Comparison of ENCODE assay signal across 24 mouse cellular contexts in the genomic region with DNA sequence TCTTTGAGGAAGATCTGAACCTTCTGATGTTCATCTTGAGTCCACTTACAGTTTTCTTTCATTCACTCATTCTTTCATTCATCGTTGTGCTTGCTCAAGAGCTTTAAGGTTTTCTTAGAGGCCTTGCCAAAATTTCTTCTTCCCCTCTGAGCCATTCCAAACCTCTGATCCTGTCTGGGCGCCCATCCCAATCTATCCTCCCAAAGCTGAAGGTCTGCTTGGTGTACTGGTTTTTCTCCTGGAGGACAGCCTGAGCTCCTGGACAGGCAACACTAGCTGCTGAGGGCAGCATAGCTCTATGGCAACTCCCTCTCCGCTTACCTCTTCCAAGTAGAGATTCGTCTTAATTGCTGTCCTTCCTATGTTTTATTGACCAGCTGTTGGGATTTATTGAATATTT.
DNase-seq lines count a peak whose midpoint lies in the region; ATAC-seq and TF ChIP-seq lines count a peak whose summit lies in the region.
"Had no signal": no experiment of that assay in that cellular context is flagged by ENCODE, and none has a peak within 500 bp of the region (broad histone marks: within the 10 kb centered on the region; RNA-seq: fewer than 3 reads in every experiment).

No protein-coding gene starts in this region.

- no peaks in the 10 kb centered on the region for H3K36me3 ChIP-seq in intestine, postnatal 0 days (ENCODE audit: control insufficient read depth, insufficient read depth)
- H3K36me3 ChIP-seq in intestine, embryonic 16.5 days (ENCODE audit: control insufficient read depth, insufficient read depth, low read length) = no peaks in the 10 kb centered on the region
- no peaks in the 10 kb centered on the region for H3K36me3 ChIP-seq in stomach, embryonic 16.5 days (ENCODE audit: control insufficient read depth, insufficient read depth, low read length)
- H3K36me3 ChIP-seq in hindbrain, embryonic 12.5 days = no peaks in the 10 kb centered on the region
- no peaks in the 10 kb centered on the region for H3K36me3 ChIP-seq in hindbrain, postnatal 0 days (ENCODE audit: insufficient read depth, low read length)
- H3K36me3 ChIP-seq: embryonic facial prominence, embryonic 12.5 days; embryonic facial prominence, embryonic 15.5 days; forebrain, embryonic 12.5 days; forebrain, embryonic 15.5 days; heart, embryonic 12.5 days; heart, embryonic 15.5 days; hindbrain, embryonic 10.5 days had no signal

- H3K4me3 ChIP-seq in intestine, postnatal 0 days (ENCODE audit: low read depth, low read length) = no peak overlapping the region
- H3K4me3 ChIP-seq in intestine, embryonic 16.5 days (ENCODE audit: low read length) = no peak overlapping the region
- no peak overlapping the region for H3K4me3 ChIP-seq in stomach, embryonic 16.5 days (replicated peaks; ENCODE audit: low read length)
- H3K4me3 ChIP-seq in hindbrain, embryonic 12.5 days = no peak overlapping the region
- no peak overlapping the region for H3K4me3 ChIP-seq in hindbrain, postnatal 0 days (ENCODE audit: low read length)
- H3K4me3 ChIP-seq: embryonic facial prominence, embryonic 12.5 days; embryonic facial prominence, embryonic 15.5 days; forebrain, embryonic 12.5 days; forebrain, embryonic 15.5 days; heart, embryonic 12.5 days; heart, embryonic 15.5 days; hindbrain, embryonic 10.5 days had no signal

- H3K4me1 ChIP-seq in intestine, postnatal 0 days (replicated peaks; ENCODE audit: control insufficient read depth, insufficient read depth, low read length) = no peaks in the 10 kb centered on the region
- no peaks in the 10 kb centered on the region for H3K4me1 ChIP-seq in intestine, embryonic 16.5 days (ENCODE audit: control insufficient read depth, insufficient read depth, low read length)
- no peaks in the 10 kb centered on the region for H3K4me1 ChIP-seq in stomach, embryonic 16.5 days (ENCODE audit: control insufficient read depth, insufficient read depth, low read length)
- no peaks in the 10 kb centered on the region for H3K4me1 ChIP-seq in hindbrain, embryonic 12.5 days
- H3K4me1 ChIP-seq in hindbrain, postnatal 0 days (ENCODE audit: insufficient read depth, low read length) = no peaks in the 10 kb centered on the region
- H3K4me1 ChIP-seq: embryonic facial prominence, embryonic 12.5 days; embryonic facial prominence, embryonic 15.5 days; forebrain, embryonic 12.5 days; forebrain, embryonic 15.5 days; heart, embryonic 12.5 days; heart, embryonic 15.5 days; hindbrain, embryonic 10.5 days had no signal

- DNase-seq in cerebellum, postnatal 10 days = peak; percentile 6 to 18
- DNase-seq in cerebellum, adult 9-10 months = no peak
- DNase-seq in fat pad, adult 2 months (ENCODE audit: extremely low read depth, low read depth, low spot score) = peak; percentile 68
- no peak for DNase-seq in hindbrain, postnatal 0 days (ENCODE audit: low spot score)
- DNase-seq: adrenal gland, postnatal 10 days; adrenal gland, postnatal 36 days; cerebellum, adult 2 months; gastrocnemius, postnatal 14 days; heart, adult 18-20 months; heart, postnatal 10 days; heart, postnatal 36 days had no signal

- no peaks in the 10 kb centered on the region for H3K9me3 ChIP-seq in intestine, postnatal 0 days (ENCODE audit: control insufficient read depth)
- no peaks in the 10 kb centered on the region for H3K9me3 ChIP-seq in intestine, embryonic 16.5 days (ENCODE audit: control insufficient read depth, low read length)
- H3K9me3 ChIP-seq in stomach, embryonic 16.5 days (replicated peaks; ENCODE audit: control insufficient read depth, low read length) = no peaks in the 10 kb centered on the region
- H3K9me3 ChIP-seq in hindbrain, embryonic 12.5 days (replicated peaks) = no peaks in the 10 kb centered on the region
- no peaks in the 10 kb centered on the region for H3K9me3 ChIP-seq in hindbrain, postnatal 0 days (ENCODE audit: low read length)
- H3K9me3 ChIP-seq: embryonic facial prominence, embryonic 12.5 days; embryonic facial prominence, embryonic 15.5 days; forebrain, embryonic 12.5 days; forebrain, embryonic 15.5 days; heart, embryonic 12.5 days; heart, embryonic 15.5 days; hindbrain, embryonic 10.5 days had no signal

- 69% methylated on average over 4 of the region's 4 CpGs for WGBS in intestine, postnatal 0 days
- WGBS in intestine, embryonic 16.5 days = 74% methylated on average over 4 of the region's 4 CpGs
- WGBS in stomach, embryonic 16.5 days = 65% methylated on average over 4 of the region's 4 CpGs
- 92% methylated on average over 4 of the region's 4 CpGs for WGBS in hindbrain, embryonic 12.5 days
- 79% methylated on average over 4 of the region's 4 CpGs for WGBS in hindbrain, postnatal 0 days

- no peak overlapping the region for H3K9ac ChIP-seq in intestine, postnatal 0 days (ENCODE audit: low read depth, low read length)
- H3K9ac ChIP-seq in intestine, embryonic 16.5 days (ENCODE audit: low read depth, low read length) = no peak overlapping the region
- no peak overlapping the region for H3K9ac ChIP-seq in stomach, embryonic 16.5 days (ENCODE audit: low read length)
- no peak overlapping the region for H3K9ac ChIP-seq in hindbrain, embryonic 12.5 days
- H3K9ac ChIP-seq in hindbrain, postnatal 0 days (replicated peaks; ENCODE audit: low read length) = no peak overlapping the region
- H3K9ac ChIP-seq: embryonic facial prominence, embryonic 12.5 days; embryonic facial prominence, embryonic 15.5 days; forebrain, embryonic 12.5 days; forebrain, embryonic 15.5 days; heart, embryonic 12.5 days; heart, embryonic 15.5 days; hindbrain, embryonic 14.5 days had no signal

- peak; percentile 18; the same call in 1 of the 2 replicates for TF ChIP-seq CTCF in intestine, postnatal 0 days (IDR thresholded peaks at IDR 0.05; ENCODE audit: low read depth)
- no peak for TF ChIP-seq CTCF in hindbrain, postnatal 0 days (IDR thresholded peaks at IDR 0.05; ENCODE audit: low read depth)

- ATAC-seq in intestine, postnatal 0 days = no peak
- ATAC-seq in intestine, embryonic 16.5 days = no peak
- ATAC-seq in stomach, embryonic 16.5 days (ENCODE audit: insufficient read depth, low FRiP score) = 0 out of 2 replicates have a peak, but pooled peaks have one; percentile 44
- no peak for ATAC-seq in hindbrain, embryonic 12.5 days (ENCODE audit: low FRiP score)
- no peak for ATAC-seq in hindbrain, postnatal 0 days
- ATAC-seq: activated CD4-positive, CD25-positive, alpha-beta regulatory T cell, adult 4 months; forebrain, embryonic 15.5 days had no signal

- H3K27ac ChIP-seq in intestine, postnatal 0 days (ENCODE audit: low read depth, low read length) = no peak overlapping the region
- no peak overlapping the region for H3K27ac ChIP-seq in intestine, embryonic 16.5 days (ENCODE audit: low read length)
- no peak overlapping the region for H3K27ac ChIP-seq in stomach, embryonic 16.5 days (ENCODE audit: low read length)
- no peak overlapping the region for H3K27ac ChIP-seq in hindbrain, embryonic 12.5 days
- H3K27ac ChIP-seq in hindbrain, postnatal 0 days = no peak overlapping the region
- H3K27ac ChIP-seq: embryonic facial prominence, embryonic 12.5 days; embryonic facial prominence, embryonic 15.5 days; forebrain, embryonic 12.5 days; forebrain, embryonic 15.5 days; heart, embryonic 15.5 days; hindbrain, embryonic 10.5 days; hindbrain, embryonic 14.5 days had no signal

- H3K4me2 ChIP-seq in intestine, postnatal 0 days (replicated peaks; ENCODE audit: low read depth) = no peak overlapping the region
- no peak overlapping the region for H3K4me2 ChIP-seq in intestine, embryonic 16.5 days (ENCODE audit: low read depth, low read length)
- H3K4me2 ChIP-seq in stomach, embryonic 16.5 days (ENCODE audit: low read depth, low read length) = no peak overlapping the region
- no peak overlapping the region for H3K4me2 ChIP-seq in hindbrain, embryonic 12.5 days (replicated peaks)
- no peak overlapping the region for H3K4me2 ChIP-seq in hindbrain, postnatal 0 days (ENCODE audit: low read depth, low read length)
- H3K4me2 ChIP-seq: embryonic facial prominence, embryonic 12.5 days; embryonic facial prominence, embryonic 15.5 days; forebrain, embryonic 12.5 days; forebrain, embryonic 15.5 days; heart, embryonic 12.5 days; heart, embryonic 15.5 days; hindbrain, embryonic 14.5 days had no signal

- no peaks in the 10 kb centered on the region for H3K27me3 ChIP-seq in intestine, postnatal 0 days (replicated peaks; ENCODE audit: control insufficient read depth, insufficient read depth, low read length)
- H3K27me3 ChIP-seq in intestine, embryonic 16.5 days (replicated peaks; ENCODE audit: control insufficient read depth, insufficient read depth, low read length) = no peaks in the 10 kb centered on the region
- no peaks in the 10 kb centered on the region for H3K27me3 ChIP-seq in stomach, embryonic 16.5 days (ENCODE audit: control insufficient read depth, insufficient read depth, low read length)
- H3K27me3 ChIP-seq in hindbrain, embryonic 12.5 days = no peaks in the 10 kb centered on the region
- H3K27me3 ChIP-seq in hindbrain, postnatal 0 days (ENCODE audit: insufficient read depth, low read length) = no peaks in the 10 kb centered on the region
- H3K27me3 ChIP-seq: embryonic facial prominence, embryonic 12.5 days; embryonic facial prominence, embryonic 15.5 days; forebrain, embryonic 12.5 days; forebrain, embryonic 15.5 days; heart, embryonic 12.5 days; heart, embryonic 15.5 days had no signal

Comparison
In these comparisons a context has a peak if more than half of its experiments do, and no peak if none do; other contexts are left out.
1. DNase-seq: peak in cerebellum, postnatal 10 days (2 of 2) and fat pad, adult 2 months (single experiment); none in cerebellum, adult 9-10 months (single experiment) and hindbrain, postnatal 0 days (single experiment).